Mouse (Mus musculus): Measurements from ENCODE around the gene Rorc. TPM values are rescaled to one million over a fixed set of nuclear protein-coding genes. Genes with fewer than 3 reads are reported as not detected.

The Rorc gene
- 10.2 and 28.3 TPM in 2 replicates for polyA plus RNA-seq (2012; rRNA removed)

GRCm38 (mm10) chr3:94372641-94373040 is at the start of gene Rorc:
Gene Rorc (plus strand): TSS chr3:94372794.
- H3K27ac ChIP-seq (ENCODE audit: insufficient read depth, low read depth, low read length), result peak within 1 kb of the TSS; percentile 91
- H3K27me3 ChIP-seq (ENCODE audit: control insufficient read depth, insufficient read depth, low read length), result no peaks in the 10 kb centered on the region
- H3K4me1 ChIP-seq (ENCODE audit: control insufficient read depth, insufficient read depth, insufficient read length, low read length), result peaks cover 55% of the 10 kb centered on the region
- TF ChIP-seq POLR2A (IDR thresholded peaks at IDR 0.05; ENCODE audit: low read depth, low read length) (peak; percentile 55; the same call in 1 of the 2 replicates), CTCF (IDR thresholded peaks at IDR 0.05; ENCODE audit: extremely low read depth, insufficient read length, insufficient replicate concordance, low read depth, low read length) (no peak)
- peaks cover 6% of the 10 kb centered on the region for H3K36me3 ChIP-seq (ENCODE audit: control insufficient read depth, insufficient read depth, low read length)
- 12% methylated on average over 5 of the region's 5 CpGs for WGBS
- peak within 1 kb of the TSS; percentile 69 for H3K4me3 ChIP-seq (ENCODE audit: low read depth, low read length)

- WGBS, result 55% methylated on average over 3 of the region's 3 CpGs
- Histone ChIP-seq H3K4me3 (ENCODE audit: low read depth, low read length) (no peak overlapping the region), H3K36me3 (ENCODE audit: control insufficient read depth, insufficient read depth, low read length) (peaks cover 43% of the 10 kb centered on the region), H3K27ac (ENCODE audit: insufficient read depth, low read depth, low read length) (no peak overlapping the region), H3K4me1 (ENCODE audit: control insufficient read depth, insufficient read depth, insufficient read length, low read length) (no peaks in the 10 kb centered on the region), H3K27me3 (ENCODE audit: control insufficient read depth, insufficient read depth, low read length) (no peaks in the 10 kb centered on the region)
- TF ChIP-seq POLR2A (IDR thresholded peaks at IDR 0.05; ENCODE audit: low read depth, low read length) (no peak), CTCF (IDR thresholded peaks at IDR 0.05; ENCODE audit: extremely low read depth, insufficient read length, insufficient replicate concordance, low read depth, low read length) (no peak)
These were observed 43.9 kb upstream of the Rorc start for GRCm38 (mm10) chr3:94328681-94329080.

GRCm38 (mm10) chr3:94334442-94334841 is 38.2 kb upstream of the Rorc start:
- H3K4me1 ChIP-seq (ENCODE audit: control insufficient read depth, insufficient read depth, insufficient read length, low read length), result no peaks in the 10 kb centered on the region
- no peak for TF ChIP-seq POLR2A (IDR thresholded peaks at IDR 0.05; ENCODE audit: low read depth, low read length)
- no peak for TF ChIP-seq CTCF (IDR thresholded peaks at IDR 0.05; ENCODE audit: extremely low read depth, insufficient read length, insufficient replicate concordance, low read depth, low read length)
- H3K36me3 ChIP-seq (ENCODE audit: control insufficient read depth, insufficient read depth, low read length), result peaks cover 21% of the 10 kb centered on the region
- no peak overlapping the region for H3K27ac ChIP-seq (ENCODE audit: insufficient read depth, low read depth, low read length)
- WGBS, result 97% methylated on average over 4 of the region's 4 CpGs
- no peak overlapping the region for H3K4me3 ChIP-seq (ENCODE audit: low read depth, low read length)
- no peaks in the 10 kb centered on the region for H3K27me3 ChIP-seq (ENCODE audit: control insufficient read depth, insufficient read depth, low read length)

- 68% methylated on average over 3 of the region's 3 CpGs for WGBS
- no peak overlapping the region for H3K27ac ChIP-seq (ENCODE audit: insufficient read depth, low read depth, low read length)
- no peak overlapping the region for H3K4me3 ChIP-seq (ENCODE audit: low read depth, low read length)
- peaks cover 2% of the 10 kb centered on the region; the same call in 1 of the 2 replicates for H3K4me1 ChIP-seq (ENCODE audit: control insufficient read depth, insufficient read depth, insufficient read length, low read length)
- no peak for TF ChIP-seq CTCF (IDR thresholded peaks at IDR 0.05; ENCODE audit: extremely low read depth, insufficient read length, insufficient replicate concordance, low read depth, low read length)
- TF ChIP-seq POLR2A (IDR thresholded peaks at IDR 0.05; ENCODE audit: low read depth, low read length), result no peak
- no peaks in the 10 kb centered on the region for H3K36me3 ChIP-seq (ENCODE audit: control insufficient read depth, insufficient read depth, low read length)
- no peaks in the 10 kb centered on the region for H3K27me3 ChIP-seq (ENCODE audit: control insufficient read depth, insufficient read depth, low read length)
These were observed 34.1 kb upstream of the Rorc start for GRCm38 (mm10) chr3:94338522-94338921.

- no peaks in the 10 kb centered on the region for H3K36me3 ChIP-seq (ENCODE audit: control insufficient read depth, insufficient read depth, low read length)
- no peaks in the 10 kb centered on the region for H3K27me3 ChIP-seq (ENCODE audit: control insufficient read depth, insufficient read depth, low read length)
- 14% methylated on average over 3 of the region's 3 CpGs for WGBS
- H3K4me1 ChIP-seq (ENCODE audit: control insufficient read depth, insufficient read depth, insufficient read length, low read length), result peaks cover 2% of the 10 kb centered on the region; the same call in 1 of the 2 replicates
- TF ChIP-seq CTCF (IDR thresholded peaks at IDR 0.05; ENCODE audit: extremely low read depth, insufficient read length, insufficient replicate concordance, low read depth, low read length) (no peak), POLR2A (IDR thresholded peaks at IDR 0.05; ENCODE audit: low read depth, low read length) (no peak)
- no peak within 1 kb of the TSS for H3K4me3 ChIP-seq (ENCODE audit: low read depth, low read length)
- H3K27ac ChIP-seq (ENCODE audit: insufficient read depth, low read depth, low read length), result no peak within 1 kb of the TSS
These were observed 30.6 kb upstream of the Rorc start, which contains the start of gene Them5 for GRCm38 (mm10) chr3:94341959-94342422. Gene Them5 (plus strand): TSS chr3:94342099.

- H3K27ac ChIP-seq (ENCODE audit: insufficient read depth, low read depth, low read length), result no peak overlapping the region
- 88% methylated on average over 1 of the region's 1 CpGs for WGBS
- TF ChIP-seq POLR2A (IDR thresholded peaks at IDR 0.05; ENCODE audit: low read depth, low read length), result no peak
- no peak for TF ChIP-seq CTCF (IDR thresholded peaks at IDR 0.05; ENCODE audit: extremely low read depth, insufficient read length, insufficient replicate concordance, low read depth, low read length)
- peaks cover 2% of the 10 kb centered on the region; the same call in 1 of the 2 replicates for H3K4me1 ChIP-seq (ENCODE audit: control insufficient read depth, insufficient read depth, insufficient read length, low read length)
- no peak overlapping the region for H3K4me3 ChIP-seq (ENCODE audit: low read depth, low read length)
- H3K36me3 ChIP-seq (ENCODE audit: control insufficient read depth, insufficient read depth, low read length), result no peaks in the 10 kb centered on the region
- H3K27me3 ChIP-seq (ENCODE audit: control insufficient read depth, insufficient read depth, low read length), result no peaks in the 10 kb centered on the region
These were observed 30.0 kb upstream of the Rorc start for GRCm38 (mm10) chr3:94342552-94342951.

GRCm38 (mm10) chr3:94344182-94344581 is 28.4 kb upstream of the Rorc start:
- no peaks in the 10 kb centered on the region for H3K27me3 ChIP-seq (ENCODE audit: control insufficient read depth, insufficient read depth, low read length)
- H3K4me3 ChIP-seq (ENCODE audit: low read depth, low read length), result no peak overlapping the region
- WGBS, result 93% methylated on average over 2 of the region's 2 CpGs
- H3K27ac ChIP-seq (ENCODE audit: insufficient read depth, low read depth, low read length), result no peak overlapping the region
- no peak for TF ChIP-seq CTCF (IDR thresholded peaks at IDR 0.05; ENCODE audit: extremely low read depth, insufficient read length, insufficient replicate concordance, low read depth, low read length)
- TF ChIP-seq POLR2A (IDR thresholded peaks at IDR 0.05; ENCODE audit: low read depth, low read length), result no peak
- peaks cover 2% of the 10 kb centered on the region; the same call in 1 of the 2 replicates for H3K4me1 ChIP-seq (ENCODE audit: control insufficient read depth, insufficient read depth, insufficient read length, low read length)
- no peaks in the 10 kb centered on the region for H3K36me3 ChIP-seq (ENCODE audit: control insufficient read depth, insufficient read depth, low read length)
